Comparison of ENCODE assay signal across 8 mouse cellular contexts in the genomic region with DNA sequence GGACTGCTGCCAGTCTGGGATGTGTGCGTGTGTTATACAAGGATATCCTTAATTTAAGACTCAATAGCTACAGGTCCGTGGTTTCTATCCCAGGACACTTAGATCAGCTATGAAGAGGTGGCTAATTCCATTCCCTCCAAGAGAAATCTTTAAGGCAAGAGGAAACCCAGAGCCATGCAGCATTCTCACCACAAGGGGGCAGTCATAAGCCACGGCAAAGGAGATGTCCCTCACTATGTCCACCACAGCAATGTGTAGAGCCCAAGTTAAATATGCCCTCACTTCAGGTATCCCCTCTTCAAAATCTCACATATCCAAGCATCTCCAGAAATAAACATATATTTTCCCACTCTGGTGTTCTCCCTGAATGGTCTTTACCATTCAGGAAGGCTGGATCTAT. TPM values are rescaled to one million over a fixed set of nuclear protein-coding genes. Genes with fewer than 3 reads are reported as not detected.
DNase-seq lines count a peak whose midpoint lies in the region; ATAC-seq and TF ChIP-seq lines count a peak whose summit lies in the region.

No protein-coding gene starts in this region.

- H3K27me3 ChIP-seq in kidney, postnatal 0 days (ENCODE audit: insufficient read depth, low read length): no peaks in the 10 kb centered on the region
- no peaks in the 10 kb centered on the region for H3K27me3 ChIP-seq in liver, embryonic 11.5 days (replicated peaks; ENCODE audit: control insufficient read depth, insufficient read depth, low read length)

- no peak overlapping the region for H3K27ac ChIP-seq in kidney, postnatal 0 days
- H3K27ac ChIP-seq in liver, embryonic 11.5 days (ENCODE audit: low read depth, low read length): no peak overlapping the region

- peak; percentile 71 for DNase-seq in 416B (ENCODE audit: low read depth)
- DNase-seq in MN1 (ENCODE audit: low spot score): peak; percentile 93
- peak; percentile 70 for DNase-seq in cerebellum, adult 9-11 months
- DNase-seq in gastrocnemius, adult 18-20 months (ENCODE audit: low spot score): peak; percentile 78
- DNase-seq in kidney, postnatal 0 days (ENCODE audit: low spot score): peak; percentile 84
- DNase-seq in liver, embryonic 11.5 days (ENCODE audit: low spot score): peak; percentile 67
- DNase-seq in neural tube, embryonic 10.5 days (ENCODE audit: extremely low spot score, low spot score): peak; percentile 85
- peak; percentile 40 for DNase-seq in testis, postnatal 14 days (ENCODE audit: low spot score)

- 15% methylated on average over 3 of the region's 3 CpGs for WGBS in kidney, postnatal 0 days
- WGBS in liver, embryonic 11.5 days: 14% methylated on average over 3 of the region's 3 CpGs

- no peak overlapping the region for H3K4me2 ChIP-seq in kidney, postnatal 0 days (ENCODE audit: low read length)
- no peak overlapping the region for H3K4me2 ChIP-seq in liver, embryonic 11.5 days

- no peak overlapping the region for H3K4me3 ChIP-seq in kidney, postnatal 0 days (replicated peaks; ENCODE audit: low read depth, low read length)
- H3K4me3 ChIP-seq in liver, embryonic 11.5 days (ENCODE audit: low read depth, low read length): no peak overlapping the region

- no peaks in the 10 kb centered on the region for H3K4me1 ChIP-seq in kidney, postnatal 0 days (replicated peaks; ENCODE audit: insufficient read depth, low read length)
- H3K4me1 ChIP-seq in liver, embryonic 11.5 days (replicated peaks; ENCODE audit: control insufficient read depth, insufficient read depth, low read length): no peaks in the 10 kb centered on the region

- 0 out of 2 replicates have a peak, but pooled peaks have one; percentile 53 for ATAC-seq in kidney, postnatal 0 days (replicated peaks; ENCODE audit: low FRiP score, low read depth)
- ATAC-seq in liver, embryonic 11.5 days (replicated peaks; ENCODE audit: low FRiP score): no peak

- peak; percentile 100 for TF ChIP-seq CTCF in kidney, postnatal 0 days (IDR thresholded peaks at IDR 0.05; ENCODE audit: low read depth)

- H3K36me3 ChIP-seq in kidney, postnatal 0 days (ENCODE audit: insufficient read depth, low read length): 0 out of 2 replicates have a peak, but pooled peaks cover 7% of the 10 kb centered on the region
- no peaks in the 10 kb centered on the region; the same call in 1 of the 2 replicates for H3K36me3 ChIP-seq in liver, embryonic 11.5 days (ENCODE audit: control insufficient read depth, insufficient read depth, low read length)

- H3K9ac ChIP-seq in kidney, postnatal 0 days (ENCODE audit: low read depth, low read length): no peak overlapping the region
- H3K9ac ChIP-seq in liver, embryonic 11.5 days (ENCODE audit: low read depth, low read length): no peak overlapping the region

- H3K9me3 ChIP-seq in kidney, postnatal 0 days (replicated peaks; ENCODE audit: low read length): no peaks in the 10 kb centered on the region
- H3K9me3 ChIP-seq in liver, embryonic 11.5 days (ENCODE audit: control insufficient read depth, low read length): no peaks in the 10 kb centered on the region

RNA-seq across cellular contexts. Expression of a gene that starts 39.6 kb away (rescaled TPM):
- under 1 TPM in 1 of 2 experiments, not detected in 1; 0.05 TPM for total RNA-seq in gastrocnemius, adult 18-20 months (2021)
- 3.1 and 3.3 TPM in 2 replicates for polyA plus RNA-seq in kidney, postnatal 0 days (2015; fragmentation: Nextera tagmentation; extraction: Ambion mirVana)
- 4.8 and 5.0 TPM in 2 replicates for polyA plus RNA-seq in liver, embryonic 11.5 days (2014; fragmentation: Nextera tagmentation; extraction: Ambion mirVana)

Comparison
In these comparisons a context has a peak if more than half of its experiments do, and no peak if none do; other contexts are left out.
1. DNase-seq: peak in every context shown above with its lines; median percentile 93 in MN1; 85 in neural tube, embryonic 10.5 days; 84 in kidney, postnatal 0 days; 78 in gastrocnemius, adult 18-20 months; 71 in 416B; 70 in cerebellum, adult 9-11 months; 67 in liver, embryonic 11.5 days; 40 in testis, postnatal 14 days.